In the genomic region with DNA sequence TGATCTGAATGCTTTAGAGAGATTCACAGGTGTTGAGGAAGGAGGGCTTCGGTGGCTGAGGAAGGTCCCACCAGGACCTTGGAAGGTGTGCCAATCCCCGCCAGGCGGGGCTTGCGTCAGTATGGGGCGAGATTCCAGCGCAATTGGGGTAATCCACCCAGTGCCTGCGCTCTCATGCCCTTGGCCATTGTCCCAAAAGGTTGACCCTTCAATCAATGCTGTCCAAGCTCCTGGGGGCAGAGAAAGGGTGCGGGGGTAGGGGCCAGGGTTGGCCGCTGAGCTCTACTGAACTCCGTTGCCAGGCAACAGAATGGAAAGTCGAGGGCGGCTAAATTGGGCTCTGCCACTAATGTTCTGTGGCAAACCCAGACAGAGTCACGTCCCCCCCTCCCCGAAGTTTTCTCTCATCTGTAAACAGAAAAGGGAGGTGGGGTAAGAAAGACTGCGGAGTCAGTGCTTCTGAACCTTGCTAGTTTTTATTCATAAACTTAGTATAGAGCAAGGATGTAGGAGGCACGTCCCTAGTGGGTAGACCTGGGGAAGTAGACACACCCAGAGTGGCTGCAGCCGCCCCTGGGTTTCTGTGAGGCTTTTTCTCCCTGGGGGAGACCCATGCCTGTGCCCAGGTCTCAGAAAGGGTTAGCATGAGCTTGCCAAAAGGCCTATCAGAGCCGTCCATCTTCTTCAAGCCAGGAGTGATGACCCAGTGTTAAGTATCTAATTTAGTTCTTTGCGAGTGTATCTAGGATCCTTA, we compare ENCODE assay signal across 7 mouse cellular contexts. TPM values are rescaled to one million over a fixed set of nuclear protein-coding genes. Genes with fewer than 3 reads are reported as not detected.
DNase-seq lines count a peak whose midpoint lies in the region; ATAC-seq and TF ChIP-seq lines count a peak whose summit lies in the region.

No protein-coding gene starts in this region.

- no peak for TF ChIP-seq EP300 in ES-Bruce4 (IDR thresholded peaks at IDR 0.05; ENCODE audit: insufficient read depth, low read depth, low read length)
- TF ChIP-seq EP300 in heart, adult 2 months (IDR thresholded peaks at IDR 0.05; ENCODE audit: insufficient read depth, low read depth, low read length): no peak

- no peak overlapping the region for H3K27ac ChIP-seq in ES-Bruce4 (ENCODE audit: insufficient read depth, low read length)
- peak overlapping the region; percentile 74 for H3K27ac ChIP-seq in heart, adult 2 months
- H3K27ac ChIP-seq in midbrain, embryonic 15.5 days: no peak overlapping the region

- H3K4me1 ChIP-seq in ES-Bruce4 (ENCODE audit: control insufficient read depth, insufficient read depth, low read length): no peaks in the 10 kb centered on the region
- H3K4me1 ChIP-seq in heart, adult 2 months (ENCODE audit: control insufficient read depth, insufficient read depth, low read length): peaks cover 11% of the 10 kb centered on the region
- peaks cover 28% of the 10 kb centered on the region for H3K4me1 ChIP-seq in midbrain, embryonic 15.5 days

- H3K79me2 ChIP-seq in heart, adult 2 months (replicated peaks; ENCODE audit: control insufficient read depth, insufficient read depth, low read length): no peaks in the 10 kb centered on the region; the same call in 1 of the 2 replicates

- WGBS in heart, adult 2 months: 16% methylated on average over 19 of the region's 19 CpGs
- WGBS in midbrain, embryonic 15.5 days: 4% methylated on average over 19 of the region's 19 CpGs

- no peak for TF ChIP-seq POLR2A in ES-Bruce4 (IDR thresholded peaks at IDR 0.05; ENCODE audit: insufficient read depth, low read length)
- TF ChIP-seq POLR2A in heart, adult 2 months (IDR thresholded peaks at IDR 0.05; ENCODE audit: insufficient read depth, low read depth, low read length): no peak

- peak; percentile 29 for DNase-seq in Muller cell, postnatal 12 days (ENCODE audit: inconsistent ontology term)
- DNase-seq in heart, adult 2 months: peak; percentile 34 to 64
- peak; percentile 87 for DNase-seq in kidney, adult 9 months
- no peak for DNase-seq in layer of hippocampus, adult 9-11 months
- no peak for DNase-seq in thymus, postnatal 25 days

- peaks cover 23% of the 10 kb centered on the region for H3K27me3 ChIP-seq in ES-Bruce4 (ENCODE audit: control insufficient read depth, insufficient read depth, low read length, poor library complexity, severe bottlenecking)
- peaks cover 6% of the 10 kb centered on the region for H3K27me3 ChIP-seq in heart, adult 2 months (ENCODE audit: control insufficient read depth, insufficient read depth, low read length)
- peaks cover 59% of the 10 kb centered on the region for H3K27me3 ChIP-seq in midbrain, embryonic 15.5 days (replicated peaks)

- H3K4me2 ChIP-seq in midbrain, embryonic 15.5 days: peak overlapping the region; percentile 83

- no peaks in the 10 kb centered on the region for H3K36me3 ChIP-seq in ES-Bruce4 (ENCODE audit: control insufficient read depth, insufficient read depth, low read length, poor library complexity, severe bottlenecking)
- H3K36me3 ChIP-seq in heart, adult 2 months (ENCODE audit: control insufficient read depth, insufficient read depth, low read length): peaks cover 7% of the 10 kb centered on the region
- H3K36me3 ChIP-seq in midbrain, embryonic 15.5 days (replicated peaks): no peaks in the 10 kb centered on the region

- ATAC-seq in midbrain, embryonic 15.5 days (replicated peaks): 0 out of 2 replicates have a peak, but pooled peaks have one; percentile 7

- no peaks in the 10 kb centered on the region for H3K9me3 ChIP-seq in ES-Bruce4 (replicated peaks; ENCODE audit: control insufficient read depth, insufficient read depth, low read length, poor library complexity, severe bottlenecking)
- no peaks in the 10 kb centered on the region for H3K9me3 ChIP-seq in midbrain, embryonic 15.5 days

- intact Hi-C loops in heart, adult 2 months (cut with DNase I): loop anchor here (5.0 kb wide), 1 partner anchor 180 kb away; a partner anchor contains a TSS

- TF ChIP-seq CTCF in ES-Bruce4 (IDR thresholded peaks at IDR 0.05; ENCODE audit: low read depth, low read length): no peak
- TF ChIP-seq CTCF in heart, adult 2 months (IDR thresholded peaks at IDR 0.05): no peak

- no peak overlapping the region for H3K9ac ChIP-seq in ES-Bruce4 (ENCODE audit: low read depth, poor library complexity, severe bottlenecking)
- peak overlapping the region; percentile 76 for H3K9ac ChIP-seq in heart, adult 2 months (ENCODE audit: low read depth, low read length)
- H3K9ac ChIP-seq in midbrain, embryonic 15.5 days: no peak overlapping the region

- H3K4me3 ChIP-seq in ES-Bruce4 (ENCODE audit: low read depth, low read length): peak overlapping the region; percentile 71
- peak overlapping the region; percentile 77 for H3K4me3 ChIP-seq in heart, adult 2 months
- H3K4me3 ChIP-seq in midbrain, embryonic 15.5 days: peak overlapping the region; percentile 45

RNA-seq across cellular contexts. Expression of a gene that starts 2.3 kb away (rescaled TPM):
- polyA plus RNA-seq in ES-Bruce4 (2011; ENCODE audit: insufficient read depth, insufficient read length, low read depth, missing spikeins): 0.73 and 0.97 TPM in 2 replicates
- 10 to 100 TPM; 23.0 to 28.8 TPM for total RNA-seq in heart, adult 2 months (2021)
- 19.3 and 30.3 TPM in 2 replicates for polyA plus RNA-seq in heart, adult 2 months (2012; rRNA removed)
- 3.3 and 4.2 TPM in 2 replicates for polyA plus RNA-seq in midbrain, embryonic 15.5 days (2015; fragmentation: Nextera tagmentation; extraction: Ambion mirVana)

Comparison
In these comparisons a context has a peak if more than half of its experiments do, and no peak if none do; other contexts are left out.
1. DNase-seq: peak in Muller cell, postnatal 12 days (single experiment), heart, adult 2 months (2 of 2) and kidney, adult 9 months (single experiment); none in layer of hippocampus, adult 9-11 months (single experiment) and thymus, postnatal 25 days (single experiment).
2. Peak in every context shown above with its lines, with median percentiles within 50 percentile points of each other: H3K4me3 ChIP-seq.